Mouse (Mus musculus): ENCODE measurements at regions not wholly inside any gene's neighbourhood (a gene's known extent, or its start where the extent isn't known, plus 50 kb on each side); places are given as distances from the start of the nearest gene placed in this dataset.

- in situ Hi-C loops (cut with MboI, MseI), result no loop called here
Observed at GRCm38 (mm10) chr4:10553724-10554123, 320.6 kb upstream of the 2610301B20Rik start.

- in situ Hi-C loops (cut with MboI, MseI), result no loop called here
Observed at GRCm38 (mm10) chr4:10560078-10560477, 314.2 kb upstream of the 2610301B20Rik start.

GRCm38 (mm10) chr4:10604513-10604912 is 269.8 kb upstream of the 2610301B20Rik start:
- in situ Hi-C loops (cut with MboI, MseI), result no loop called here

- in situ Hi-C loops (cut with MboI, MseI), result no loop called here
Observed at GRCm38 (mm10) chr4:10607855-10608576, 266.3 kb upstream of the 2610301B20Rik start.

GRCm38 (mm10) chr4:10610784-10611183 is 263.5 kb upstream of the 2610301B20Rik start:
- in situ Hi-C loops (cut with MboI, MseI), result no loop called here

All from regulatory T cell (primary cell).